Mouse (Mus musculus) central nervous system, embryonic 18 days (tissue): ENCODE results near the gene 1700007K13Rik. TPM values are rescaled to one million over a fixed set of nuclear protein-coding genes. Genes with fewer than 3 reads are reported as not detected.

Experiments used
- polyA plus RNA-seq: library from polyadenylated mRNA; depleted of rRNA; stranded (reverse); fragments of >200 nt; gene quantifications from 2 replicates; pipeline ENCODE4 v1.2.3, GENCODE M21; 2012; rRNA removed

The 1700007K13Rik gene
- polyA plus RNA-seq = 2.3 and 3.1 TPM in 2 replicates

DNA sequence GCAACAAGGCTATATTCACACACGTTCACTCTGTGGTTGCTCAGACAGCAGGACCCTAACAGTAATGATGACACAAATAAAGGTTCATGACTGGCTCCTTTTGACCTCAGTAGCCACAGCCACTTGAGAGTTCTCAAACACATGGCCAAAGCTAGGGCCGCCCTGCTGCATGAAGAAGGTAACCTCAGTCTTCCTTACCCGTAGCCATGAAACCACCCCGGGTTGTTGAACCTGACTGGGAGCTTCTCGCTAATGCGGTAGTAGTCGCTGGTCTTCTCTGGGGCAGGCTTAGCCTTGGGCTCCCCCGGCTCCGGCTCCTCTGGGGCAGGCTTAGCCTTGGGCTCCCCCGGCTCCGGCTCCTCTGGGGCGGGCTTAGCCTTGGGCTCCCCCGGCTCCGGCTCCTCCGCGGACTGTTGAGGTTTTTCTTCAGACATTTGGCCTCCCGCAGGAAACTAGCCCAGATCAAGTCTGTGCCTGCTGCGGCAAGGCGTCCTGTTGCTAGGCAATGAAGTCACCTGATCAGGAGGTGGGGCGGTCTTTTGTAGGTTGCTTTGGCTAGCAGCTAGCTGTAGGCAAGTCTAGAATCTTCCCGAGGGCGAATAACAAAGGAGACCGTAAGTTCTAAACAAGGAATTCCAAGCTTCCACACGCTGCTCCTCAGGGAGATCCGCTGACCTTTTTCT is at the start of gene 1700007K13Rik:
Gene 1700007K13Rik (minus strand): TSS at position 497 of the 683 bp plus-strand sequence.

DNA sequence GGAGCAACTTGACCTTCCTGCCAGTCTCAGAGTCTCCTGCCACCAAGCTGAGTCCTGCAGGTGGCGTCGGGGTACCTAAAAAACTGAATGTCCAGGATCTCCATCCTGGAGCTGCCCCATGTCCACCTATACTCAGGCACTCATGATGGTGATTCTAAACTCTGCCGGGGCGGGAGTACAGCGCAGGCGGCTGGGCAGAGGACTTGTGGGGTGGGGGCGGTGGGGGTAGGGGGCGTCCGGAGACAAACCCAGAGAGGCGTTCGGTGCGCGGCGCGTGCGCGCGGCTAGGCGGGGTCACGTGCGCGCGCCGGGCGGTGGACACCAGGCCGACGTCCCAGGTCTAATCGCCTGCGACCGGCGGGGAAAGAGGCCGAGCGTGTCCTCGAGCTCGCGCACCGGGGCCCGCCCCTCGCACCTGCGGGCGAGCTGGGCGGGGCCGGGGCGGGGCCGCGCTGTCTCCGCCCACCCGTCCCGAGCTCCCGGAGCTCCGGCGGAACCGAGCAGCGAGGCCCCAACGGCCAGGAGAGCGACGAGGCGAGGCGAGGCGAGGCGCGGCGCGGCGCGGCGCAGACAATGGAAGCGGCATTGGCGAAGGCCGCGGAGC is 46.8 kb upstream of the 1700007K13Rik start, which contains the start of gene Ralgds:
Gene Ralgds (plus strand): TSS at position 328 of the 604 bp plus-strand sequence.

DNA sequence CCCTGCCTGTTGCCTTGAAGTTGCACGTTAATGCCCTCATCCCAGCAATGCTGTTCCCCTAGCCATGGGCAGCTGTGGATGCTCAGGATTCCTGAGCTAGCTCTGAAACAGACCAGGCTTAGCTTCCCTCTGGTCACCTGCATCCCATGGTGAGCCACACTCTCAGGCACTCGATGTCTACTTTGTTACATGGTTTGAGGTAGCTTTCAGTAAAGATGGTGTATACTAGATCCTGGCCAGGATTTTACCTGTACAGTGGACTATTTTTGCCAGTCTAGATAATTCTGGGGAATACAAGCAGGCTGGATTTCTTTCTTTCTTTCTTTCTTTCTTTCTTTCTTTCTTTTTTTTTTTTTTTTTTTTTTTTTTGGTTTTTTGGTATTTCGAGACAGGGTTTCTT is 39.7 kb upstream of the 1700007K13Rik start, which contains the start of gene Gm10134:
Gene Gm10134 (plus strand): TSS at position 301 of the 400 bp plus-strand sequence.

DNA sequence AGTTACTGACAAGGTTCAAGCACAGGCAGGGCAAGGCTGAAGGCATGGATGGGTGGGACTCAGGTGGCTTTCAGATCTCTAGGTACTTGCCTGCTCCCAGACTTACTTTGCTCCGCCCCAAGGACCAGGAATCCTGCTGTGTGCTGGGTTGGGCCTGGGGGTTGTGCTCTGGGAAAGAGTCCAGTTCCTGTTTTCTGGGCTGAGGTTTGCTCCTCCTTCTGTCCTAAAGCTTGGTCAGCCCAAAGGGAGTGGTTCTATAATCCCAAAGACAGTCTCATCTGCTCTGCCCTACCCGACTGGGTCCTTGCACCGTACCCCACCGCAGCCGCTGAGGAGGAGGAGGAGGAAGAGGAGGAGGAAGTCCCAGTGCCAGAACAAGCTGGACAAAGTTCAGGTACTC is 30.5 kb upstream of the 1700007K13Rik start, which contains the start of gene Gbgt1:
Gene Gbgt1 (plus strand): TSS at position 221 of the 400 bp plus-strand sequence.

DNA sequence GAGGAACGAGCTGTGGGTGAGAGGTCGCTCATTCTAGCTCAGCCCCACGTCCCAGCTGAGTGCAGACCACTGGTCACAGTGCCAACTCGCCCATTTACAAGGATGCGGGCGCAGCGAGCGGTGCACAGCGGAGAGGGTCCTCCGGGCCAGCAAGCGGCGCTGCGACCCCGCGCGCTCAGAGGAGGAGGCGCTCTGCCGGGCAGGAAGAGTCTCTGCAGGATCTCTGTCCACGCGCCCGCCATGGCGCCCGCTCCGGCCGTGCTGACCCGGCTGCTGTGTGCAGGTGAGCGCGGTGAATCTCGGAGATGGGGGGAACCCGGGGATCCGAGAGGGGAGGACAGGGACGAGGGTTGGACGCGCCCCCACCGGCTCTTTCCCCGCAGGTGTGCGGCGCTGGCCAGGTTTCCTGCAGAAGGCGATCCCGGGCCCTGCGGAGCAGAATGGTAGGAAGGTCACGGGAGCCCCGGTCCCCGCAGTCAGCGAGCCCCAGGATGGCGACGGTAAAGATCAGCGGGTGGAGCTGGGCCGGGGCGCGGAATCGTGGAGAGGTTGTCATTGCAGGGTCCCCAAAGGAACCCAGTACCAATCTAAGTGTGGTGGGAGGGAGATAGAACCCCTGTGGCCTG is 1.8 kb upstream of the 1700007K13Rik start, which contains the start of gene Mrps2:
Gene Mrps2 (plus strand): TSS at position 207 of the 626 bp plus-strand sequence.

DNA sequence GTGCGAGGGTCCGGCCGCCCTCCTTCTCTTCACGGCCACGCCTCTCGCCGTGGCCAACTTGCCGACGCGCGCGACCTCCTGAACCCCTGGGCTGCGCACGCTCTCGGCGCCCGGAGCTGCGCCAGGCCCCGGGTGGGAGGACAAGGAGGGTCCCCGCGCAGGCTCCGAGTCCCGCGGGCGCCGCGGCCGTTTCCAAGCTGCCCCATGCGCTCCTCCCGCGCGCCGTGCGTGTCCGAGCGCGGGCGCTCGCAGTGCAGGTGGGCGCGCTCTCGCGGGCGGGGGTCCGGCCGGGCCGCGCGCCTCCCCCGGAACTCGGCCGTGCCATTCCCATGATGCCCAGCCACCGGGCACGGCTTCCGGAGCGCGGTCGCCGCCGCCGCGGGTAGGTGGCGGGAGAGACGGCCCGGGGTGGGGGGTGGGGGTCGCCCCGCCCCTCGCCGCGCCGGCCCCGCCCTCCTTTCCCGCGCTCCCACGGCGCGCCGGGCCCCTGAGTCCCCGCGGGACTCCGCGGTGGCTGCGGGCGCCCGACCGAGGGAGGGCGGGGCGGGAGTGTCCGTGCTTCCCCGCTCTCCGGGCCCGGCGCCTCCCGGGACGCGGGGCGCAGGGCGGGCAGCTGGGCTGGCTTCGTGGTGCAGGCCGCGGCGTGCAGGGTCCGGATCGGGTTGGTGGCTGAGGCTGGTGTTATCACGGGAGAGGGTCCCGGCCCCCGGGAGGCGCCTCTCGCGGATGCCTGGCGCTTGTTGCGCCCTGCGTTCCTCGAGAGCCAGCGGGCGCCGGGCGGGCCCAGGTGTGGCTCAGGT is 19.4 kb downstream of the 1700007K13Rik start, which contains the start of gene Ppp1r26:
Gene Ppp1r26 (plus strand): TSS at position 286 of the 800 bp plus-strand sequence.

Other genes starting within 250 kb of the 1700007K13Rik start
- 23.4 TPM in 2 replicates for gene Ppp1r26, start 19.5 kb downstream of the 1700007K13Rik start, polyA plus RNA-seq
- 42.0 and 43.0 TPM in 2 replicates for gene Mrps2, start 1.7 kb upstream of the 1700007K13Rik start, polyA plus RNA-seq
- 1.4 TPM in 2 replicates for gene Gbgt1, start 30.6 kb upstream of the 1700007K13Rik start, polyA plus RNA-seq
- gene Gm10134, start 39.8 kb upstream of the 1700007K13Rik start, polyA plus RNA-seq = 0.47 and 0.78 TPM in 2 replicates
- 166 and 171 TPM in 2 replicates for gene Ralgds, start 46.8 kb upstream of the 1700007K13Rik start, polyA plus RNA-seq
- 0.05 and 0.08 TPM in 2 replicates for gene Cel, start 97.1 kb upstream of the 1700007K13Rik start, polyA plus RNA-seq
- 38.7 and 40.5 TPM in 2 replicates for gene Gtf3c5, start 117.4 kb upstream of the 1700007K13Rik start, polyA plus RNA-seq
- gene Gfi1b, start 155.7 kb upstream of the 1700007K13Rik start, polyA plus RNA-seq = 0.03 TPM in 1 of 2 replicates, not detected in the other
- 38.8 and 39.1 TPM in 2 replicates for gene Tsc1, start 174.9 kb upstream of the 1700007K13Rik start, polyA plus RNA-seq
- 0.88 and 1.3 TPM in 2 replicates for gene Spaca9, start 233.4 kb upstream of the 1700007K13Rik start, polyA plus RNA-seq
- 1.7 and 2.0 TPM in 2 replicates for gene Ak8, start 233.8 kb upstream of the 1700007K13Rik start, polyA plus RNA-seq